Mouse (Mus musculus) kidney, adult 2 months (tissue): ENCODE measurements at regions not wholly inside any gene's neighbourhood (a gene's known extent, or its start where the extent isn't known, plus 50 kb on each side); places are given as distances from the start of the nearest gene placed in this dataset.
"Not testable (repeated sequence)": the region's sequence is repeated elsewhere in the genome, so short reads cannot be mapped to it uniquely, and the experiment has no call there.

ENCODE experiments used
- DNase-seq: peaks from one replicate; pipeline ENCODE4 v3.0.0; 2021
- H3K27ac ChIP-seq: fragments of 200-500 bp; 2 replicates; pipeline ENCODE4 v1.5.1; 2012; ENCODE audit warnings: low read depth, low read length, control low read depth, inconsistent platforms; ENCODE audit not compliant: insufficient read depth
- H3K27me3 ChIP-seq: fragments of 200-500 bp; replicated peaks from 2 replicates; pipeline ENCODE4 v1.6.1; 2012; ENCODE audit warnings: mild to moderate bottlenecking, moderate library complexity, low read length, inconsistent platforms; ENCODE audit not compliant: control insufficient read depth, insufficient read depth
- H3K36me3 ChIP-seq: fragments of 200-500 bp; 2 replicates; pipeline ENCODE4 v1.6.1; 2012; ENCODE audit warnings: mild to moderate bottlenecking, moderate library complexity, low read length, inconsistent platforms; ENCODE audit not compliant: control insufficient read depth, insufficient read depth
- H3K4me1 ChIP-seq: fragments of 200-500 bp; 2 replicates; pipeline ENCODE4 v1.6.1; 2011; ENCODE audit warnings: low read length; ENCODE audit not compliant: control insufficient read depth, insufficient read depth
- H3K4me3 ChIP-seq: fragments of 200-500 bp; 2 replicates; pipeline ENCODE4 v1.5.1; 2011; ENCODE audit warnings: mild to moderate bottlenecking, low read depth, low read length, control low read depth; ENCODE audit not compliant: insufficient read depth
- CTCF ChIP-seq: fragments of 200-500 bp; conservative IDR thresholded peaks from 2 replicates; pipeline ENCODE4 v1.5.1; 2011; ENCODE audit warnings: low read depth, mild to moderate bottlenecking, control low read depth, low read length, moderate library complexity, mixed read lengths; ENCODE audit not compliant: insufficient read depth, insufficient read length
- POLR2A ChIP-seq: fragments of 200-500 bp; IDR thresholded peaks from one replicate; pipeline ENCODE4 v1.6.1; 2011; ENCODE audit warnings: low read depth, low read length, control low read depth
- WGBS: fragments of 180-500 bp; shearing (Covaris S2); methylation state at CpG from one replicate; pipeline ENCODE4 v1.1.7; 2018; 5-methylcytosine and 5-hydroxymethylcytosine counted together

- DNase-seq: no peak
- 78% methylated on average over 8 of the region's 8 CpGs for WGBS
These were observed 56.1 kb downstream of the Bbs10 start for GRCm38 (mm10) chr10:111354607-111355006.

GRCm38 (mm10) chr10:111358340-111358739 is 59.9 kb downstream of the Bbs10 start:
- H3K4me3 ChIP-seq, DNase-seq, H3K27ac ChIP-seq, H3K4me1 ChIP-seq, H3K36me3 ChIP-seq, H3K27me3 ChIP-seq: not testable (repeated sequence)
- WGBS: 89% methylated on average over 1 of the region's 1 CpGs

More at GRCm38 (mm10) chr10:111354607-111355006, 56.1 kb downstream of the Bbs10 start:
- TF ChIP-seq POLR2A (no peak), CTCF (no peak)
- H3K27me3 ChIP-seq: 0 out of 2 replicates have a peak, but pooled peaks cover 1% of the 10 kb centered on the region
- no peak overlapping the region for H3K4me3 ChIP-seq
- no peaks in the 10 kb centered on the region for H3K36me3 ChIP-seq
- H3K4me1 ChIP-seq: no peaks in the 10 kb centered on the region
- no peak overlapping the region for H3K27ac ChIP-seq

- Histone ChIP-seq H3K27ac (no peak overlapping the region), H3K36me3 (no peaks in the 10 kb centered on the region), H3K27me3 (no peaks in the 10 kb centered on the region), H3K4me1 (peaks cover 11% of the 10 kb centered on the region), H3K4me3 (no peak overlapping the region)
- 93% methylated on average over 18 of the region's 18 CpGs for WGBS
- TF ChIP-seq CTCF (no peak), POLR2A (no peak)
- no peak for DNase-seq
These were observed 63.4 kb downstream of the Bbs10 start for GRCm38 (mm10) chr10:111361749-111362435.

- Histone ChIP-seq H3K27ac (no peak overlapping the region), H3K4me1 (peaks cover 11% of the 10 kb centered on the region), H3K27me3 (no peaks in the 10 kb centered on the region), H3K4me3 (no peak overlapping the region), H3K36me3 (no peaks in the 10 kb centered on the region)
- no peak for DNase-seq
- WGBS: 65% methylated on average over 14 of the region's 14 CpGs
- TF ChIP-seq CTCF (no peak), POLR2A (no peak)
These were observed 65.5 kb downstream of the Bbs10 start for GRCm38 (mm10) chr10:111363729-111364617.

GRCm38 (mm10) chr10:111365011-111365410 is 66.5 kb downstream of the Bbs10 start:
- Histone ChIP-seq H3K4me3 (no peak overlapping the region), H3K27me3 (no peaks in the 10 kb centered on the region), H3K36me3 (no peaks in the 10 kb centered on the region), H3K4me1 (peaks cover 11% of the 10 kb centered on the region), H3K27ac (peak overlapping the region; percentile 60)
- TF ChIP-seq CTCF (no peak), POLR2A (no peak)
- DNase-seq: peak; percentile 92
- 31% methylated on average over 5 of the region's 5 CpGs for WGBS

- H3K4me3 ChIP-seq, H3K36me3 ChIP-seq, H3K27ac ChIP-seq, DNase-seq, H3K27me3 ChIP-seq: not testable (repeated sequence)
- WGBS: 70% methylated on average over 3 of the region's 3 CpGs
- peaks cover 11% of the 10 kb centered on the region for H3K4me1 ChIP-seq
These were observed 70.6 kb downstream of the Bbs10 start for GRCm38 (mm10) chr10:111369046-111369445.

- Histone ChIP-seq H3K27ac (peak overlapping the region; percentile 89), H3K4me1 (no peaks in the 10 kb centered on the region; the same call in 1 of the 2 replicates), H3K27me3 (no peaks in the 10 kb centered on the region), H3K36me3 (no peaks in the 10 kb centered on the region), H3K4me3 (no peak overlapping the region)
- WGBS: 21% methylated on average over 11 of the region's 11 CpGs
- no peak for TF ChIP-seq CTCF
- TF ChIP-seq POLR2A: no peak
- DNase-seq: peak; percentile 79
These were observed 79.7 kb downstream of the Bbs10 start for GRCm38 (mm10) chr10:111378047-111378618.
